Mouse (Mus musculus) CH12.LX (cell line): ENCODE results near the gene Dand5. TPM values are rescaled to one million over a fixed set of nuclear protein-coding genes. Genes with fewer than 3 reads are reported as not detected.

Experiments
- DNase-seq: peaks from one replicate; pipeline ENCODE4 v3.0.0-alpha.2; 2013; ENCODE audit errors: extremely low read depth
- H3K27ac ChIP-seq: 2 replicates; pipeline ENCODE4 v1.5.1; 2012; ENCODE audit warnings: low read depth, mild to moderate bottlenecking, control low read depth, moderate library complexity; ENCODE audit not compliant: insufficient read depth
- H3K27me3 ChIP-seq: replicated peaks from 2 replicates; pipeline ENCODE3; 2012; ENCODE audit warnings: inconsistent platforms
- H3K36me3 ChIP-seq, 2 experiments: replicated peaks in 1 of 2; 2 replicates each; pipeline versions ENCODE3 to v1.6.1; 2012; ENCODE audit warnings: inconsistent platforms in 1 of 2, low read length in 1 of 2, mild to moderate bottlenecking in 1 of 2, mixed read lengths in 1 of 2, moderate library complexity in 1 of 2; ENCODE audit not compliant: control insufficient read depth in 1 of 2, insufficient read depth in 1 of 2
- H3K4me1 ChIP-seq, 2 experiments: 2 replicates each; pipeline ENCODE4 v1.6.1; 2012; ENCODE audit warnings: inconsistent platforms in 1 of 2, moderate library complexity in 1 of 2; ENCODE audit not compliant: insufficient read depth in 2 of 2, control insufficient read depth in 1 of 2
- H3K4me2 ChIP-seq: 2 replicates; pipeline ENCODE4 v1.6.1; 2012; ENCODE audit warnings: low read depth, mild to moderate bottlenecking, control low read depth; ENCODE audit not compliant: poor library complexity, insufficient read depth, severe bottlenecking
- H3K4me3 ChIP-seq, 3 experiments: fragments of 150-350 bp in 1 of 3; sonication (generic) in 1 of 3; replicated peaks in 1 of 3; 2 replicates each; pipeline versions ENCODE3 to v1.5.1; 2011 to 2012; ENCODE audit warnings: low read depth in 2 of 3, low read length in 2 of 3, mild to moderate bottlenecking in 2 of 3, moderate library complexity in 2 of 3, control low read depth in 1 of 3, improper control_type of control experiment in 1 of 3, inconsistent platforms in 1 of 3, mixed read lengths in 1 of 3; ENCODE audit not compliant: poor library complexity in 1 of 3
- H3K79me2 ChIP-seq: replicated peaks from 2 replicates; pipeline ENCODE4 v1.6.1; 2012; ENCODE audit warnings: mild to moderate bottlenecking, moderate library complexity; ENCODE audit not compliant: control insufficient read depth, poor library complexity, insufficient read depth, severe bottlenecking; ENCODE audit errors: extremely low read depth
- H3K9ac ChIP-seq: 2 replicates; pipeline ENCODE4 v1.6.1; 2012; ENCODE audit warnings: low read depth, mild to moderate bottlenecking, control low read depth, moderate library complexity; ENCODE audit not compliant: insufficient read depth
- H3K9me3 ChIP-seq: replicated peaks from 2 replicates; pipeline ENCODE3; 2012; ENCODE audit warnings: low read length, inconsistent platforms, mixed read lengths
- CHD1 ChIP-seq: IDR thresholded peaks from 2 replicates; pipeline ENCODE4 v1.6.1; 2012; ENCODE audit warnings: low read depth, low read length, improper control_type of control experiment, inconsistent platforms
- CTCF ChIP-seq, 2 experiments: IDR thresholded peaks in 1 of 2; conservative IDR thresholded peaks in 1 of 2; 2 replicates each; pipeline ENCODE4 v1.5.1; 2011 to 2012; ENCODE audit warnings: low read depth in 2 of 2, low read length in 2 of 2, improper control_type of control experiment in 1 of 2, inconsistent platforms in 1 of 2, mild to moderate bottlenecking in 1 of 2, moderate library complexity in 1 of 2
- E2F4 ChIP-seq: IDR thresholded peaks from 2 replicates; pipeline ENCODE4 v1.6.1; 2011; ENCODE audit warnings: low read depth, low read length, improper control_type of control experiment; ENCODE audit not compliant: insufficient replicate concordance
- EP300 ChIP-seq: IDR thresholded peaks from 2 replicates; pipeline ENCODE4 v1.6.1; 2011; ENCODE audit warnings: low read length, improper control_type of control experiment
- ETS1 ChIP-seq: conservative IDR thresholded peaks from 2 replicates; pipeline ENCODE4 v1.6.1; 2012; ENCODE audit warnings: low read depth, mild to moderate bottlenecking, inconsistent platforms, low read length, improper control_type of control experiment, moderate library complexity
- GABPA ChIP-seq: IDR thresholded peaks from 2 replicates; pipeline ENCODE4 v1.6.1; 2012; ENCODE audit warnings: low read depth, low read length, improper control_type of control experiment, inconsistent platforms; ENCODE audit not compliant: insufficient replicate concordance
- IRF4 ChIP-seq: IDR thresholded peaks from 2 replicates; pipeline ENCODE4 v1.6.1; 2014; ENCODE audit warnings: low read depth, mild to moderate bottlenecking, inconsistent platforms, low read length, improper control_type of control experiment
- JUN ChIP-seq: IDR thresholded peaks from 2 replicates; pipeline ENCODE4 v1.6.1; 2011; ENCODE audit warnings: low read depth, mild to moderate bottlenecking, low read length, improper control_type of control experiment, moderate library complexity; ENCODE audit not compliant: insufficient read depth
- JUND ChIP-seq: conservative IDR thresholded peaks from 2 replicates; pipeline ENCODE4 v1.6.1; 2011; ENCODE audit warnings: low read depth, low read length, improper control_type of control experiment
- KAT2A ChIP-seq: IDR thresholded peaks from 2 replicates; pipeline ENCODE4 v1.6.1; 2012; ENCODE audit warnings: low read length, improper control_type of control experiment, inconsistent platforms; ENCODE audit not compliant: insufficient replicate concordance
- MYC ChIP-seq: IDR thresholded peaks from 2 replicates; pipeline ENCODE4 v1.6.1; 2011; ENCODE audit warnings: low read depth, mild to moderate bottlenecking, improper control_type of control experiment, low read length
- NELFE ChIP-seq: IDR thresholded peaks from 2 replicates; pipeline ENCODE4 v1.6.1; 2011; ENCODE audit warnings: low read depth, low read length, improper control_type of control experiment
- NRF1 ChIP-seq: IDR thresholded peaks from 2 replicates; pipeline ENCODE4 v1.6.1; 2014; ENCODE audit warnings: low read depth, mild to moderate bottlenecking, inconsistent platforms, low read length, improper control_type of control experiment, moderate library complexity
- PAX5 ChIP-seq: IDR thresholded peaks from 2 replicates; pipeline ENCODE4 v1.6.1; 2012; ENCODE audit warnings: low read length, inconsistent platforms, mixed read lengths
- POLR2AphosphoS2 ChIP-seq: IDR thresholded peaks from 2 replicates; pipeline ENCODE4 v1.6.1; 2011; ENCODE audit warnings: low read depth, low read length, improper control_type of control experiment
- RAD21 ChIP-seq: IDR thresholded peaks from 2 replicates; pipeline ENCODE4 v1.6.1; 2011; ENCODE audit warnings: low read depth, mild to moderate bottlenecking, low read length, improper control_type of control experiment, moderate library complexity
- SIN3A ChIP-seq: IDR thresholded peaks from 2 replicates; pipeline ENCODE4 v1.6.1; 2012; ENCODE audit warnings: low read length, improper control_type of control experiment, inconsistent platforms
- TBP ChIP-seq: conservative IDR thresholded peaks from 2 replicates; pipeline ENCODE4 v1.6.1; 2011; ENCODE audit warnings: low read depth, low read length, improper control_type of control experiment
- UBTF ChIP-seq: IDR thresholded peaks from 2 replicates; pipeline ENCODE4 v1.6.1; 2012; ENCODE audit warnings: low read depth, mild to moderate bottlenecking, inconsistent platforms, low read length, improper control_type of control experiment, moderate library complexity
- USF1 ChIP-seq: IDR thresholded peaks from 2 replicates; pipeline ENCODE4 v1.6.1; 2014; ENCODE audit warnings: low read depth, mild to moderate bottlenecking, inconsistent platforms, low read length, improper control_type of control experiment
- USF2 ChIP-seq: conservative IDR thresholded peaks from 2 replicates; pipeline ENCODE4 v1.6.1; 2011; ENCODE audit warnings: low read depth, low read length, improper control_type of control experiment
- ZC3H11A ChIP-seq: IDR thresholded peaks from 2 replicates; pipeline ENCODE4 v1.6.1; 2012; ENCODE audit warnings: low read depth, mild to moderate bottlenecking, inconsistent platforms, low read length, improper control_type of control experiment
- ZMIZ1 ChIP-seq: IDR thresholded peaks from 2 replicates; pipeline ENCODE4 v1.6.1; 2012; ENCODE audit warnings: low read depth, mild to moderate bottlenecking, inconsistent platforms, low read length, improper control_type of control experiment
- ZNF384 ChIP-seq: IDR thresholded peaks from 2 replicates; pipeline ENCODE4 v1.6.1; 2012; ENCODE audit warnings: low read depth, low read length, improper control_type of control experiment, inconsistent platforms
- dilution Hi-C: fragments of 300-500 bp; cut with MboI; formaldehyde crosslinking; loops from 2 replicates; pipeline ENCODE4 v1.14.3; 2020; ENCODE audit warnings: low sequenced_read_pairs; ENCODE audit not compliant: extremely low pct_unique_long_range_greater_than_20kb, extremely low pct_ligation_motif_present
- in situ Hi-C: fragments of 300-500 bp; cut with MboI; formaldehyde crosslinking; loops from 3 replicates; pipeline ENCODE4 v1.14.3; 2019; ENCODE audit warnings: low sequenced_read_pairs, low pct_ligation_motif_present, low pct_unique_long_range_greater_than_20kb, mixed read lengths
- polyA plus RNA-seq: library from polyadenylated mRNA; unstranded; fragments of >175 nt; gene quantifications from 2 replicates; pipeline ENCODE4 v1.2.1, GENCODE M21; 2012; ENCODE audit warnings: low read depth; ENCODE audit not compliant: insufficient read length
- total RNA-seq, 2 experiments: library from RNA; depleted of rRNA; stranded (reverse); fragments of 300-350 nt in 1 of 2; fragments of >200 nt in 1 of 2; gene quantifications; 2 replicates each; pipeline ENCODE4 v1.2.3; 2012 to 2014

Dand5 gene
- total and polyA plus RNA-seq, 3 experiments = 1.4 to 1.7 (median 1.5) TPM

- no peak for DNase-seq
- Histone ChIP-seq H3K9ac (no peak overlapping the region), H3K4me1 (peaks cover 3 to 4% of the 10 kb centered on the region in 2 experiments), H3K36me3 (no peaks in the 10 kb centered on the region), H3K4me3 (no peak overlapping the region), H3K27me3 (peaks cover 88% of the 10 kb centered on the region), H3K4me2 (no peak overlapping the region), H3K9me3 (peaks cover 7% of the 10 kb centered on the region), H3K79me2 (no peaks in the 10 kb centered on the region), H3K27ac (no peak overlapping the region)
- in situ Hi-C loops (no loop called here), dilution Hi-C loops (no loop called here)
- TF ChIP-seq TBP (no peak), IRF4 (no peak), CHD1 (no peak), RAD21 (no peak), USF1 (no peak), MYC (no peak), JUN (no peak), KAT2A (no peak), NELFE (no peak), GABPA (no peak), POLR2AphosphoS2 (no peak), CTCF (conservative IDR thresholded peaks at IDR 0.05 in 1 of 2, IDR thresholded peaks at IDR 0.05 in 1 of 2; ENCODE audit: low read depth in 2 of 2, low read length in 2 of 2) (no peak), USF2 (no peak), ETS1 (no peak), E2F4 (no peak), PAX5 (no peak), ZNF384 (no peak), ZMIZ1 (no peak), JUND (no peak)
These were observed 24.0 kb downstream of the Dand5 start for GRCm38 (mm10) chr8:84798446-84799135.

- no peak for TF ChIP-seq IRF4
- no peak for TF ChIP-seq SIN3A
- TF ChIP-seq NELFE = no peak
- no peak for TF ChIP-seq EP300
- no peak for TF ChIP-seq USF2
- no peak for TF ChIP-seq NRF1
- TF ChIP-seq ZC3H11A = no peak
- TF ChIP-seq GABPA = no peak
- no peak for TF ChIP-seq RAD21
- no peak for TF ChIP-seq UBTF
- TF ChIP-seq ZNF384 = no peak
- no peak for TF ChIP-seq JUND
- no peak for TF ChIP-seq JUN
- TF ChIP-seq POLR2AphosphoS2 = no peak
- in situ Hi-C loops (no loop called here), dilution Hi-C loops (no loop called here)
- no peak overlapping the region for H3K4me3 ChIP-seq
- H3K4me1 ChIP-seq = peaks cover 3 to 4% of the 10 kb centered on the region in 2 experiments
- no peaks in the 10 kb centered on the region for H3K79me2 ChIP-seq
- no peak overlapping the region for H3K27ac ChIP-seq
- H3K4me2 ChIP-seq = no peak overlapping the region
- H3K9ac ChIP-seq = no peak overlapping the region
- no peaks in the 10 kb centered on the region for H3K36me3 ChIP-seq
- peaks cover 7% of the 10 kb centered on the region for H3K9me3 ChIP-seq
- no peak for DNase-seq
- H3K27me3 ChIP-seq = peaks cover 88% of the 10 kb centered on the region
These were observed 24.7 kb downstream of the Dand5 start for GRCm38 (mm10) chr8:84797971-84798370.
